Mouse (Mus musculus) liver, postnatal 0 days (tissue): ENCODE measurements at regions not wholly inside any gene's neighbourhood (a gene's known extent, or its start where the extent isn't known, plus 50 kb on each side); places are given as distances from the start of the nearest gene placed in this dataset.

Experiments used
- CTCF ChIP-seq: sonication (generic); IDR thresholded peaks from 2 replicates; pipeline ENCODE4 v1.5.1; 2016; ENCODE audit warnings: antibody characterized with exemption, low read depth
- EP300 ChIP-seq: IDR thresholded peaks from 2 replicates; pipeline ENCODE4 v1.6.1; 2016; ENCODE audit warnings: antibody characterized with exemption, low read depth, mild to moderate bottlenecking

- TF ChIP-seq CTCF (no peak), EP300 (no peak)
These were observed 249.2 kb upstream of the Cdh4 start for GRCm38 (mm10) chr2:179192906-179193496.
